Mouse (Mus musculus) testis, adult 2 months (tissue): ENCODE measurements around the gene Lipa.

Source experiments
- CTCF ChIP-seq: fragments of 200-500 bp; IDR thresholded peaks from 2 replicates; pipeline ENCODE4 v1.5.1; 2012; ENCODE audit warnings: low read depth, mild to moderate bottlenecking, inconsistent platforms, low read length, moderate library complexity; ENCODE audit not compliant: control insufficient read depth, insufficient read depth, insufficient replicate concordance
- POLR2A ChIP-seq: fragments of 200-500 bp; IDR thresholded peaks from 2 replicates; pipeline ENCODE4 v1.6.1; 2012; ENCODE audit warnings: low read depth, mild to moderate bottlenecking, inconsistent platforms, low read length, moderate library complexity; ENCODE audit not compliant: control insufficient read depth

DNA sequence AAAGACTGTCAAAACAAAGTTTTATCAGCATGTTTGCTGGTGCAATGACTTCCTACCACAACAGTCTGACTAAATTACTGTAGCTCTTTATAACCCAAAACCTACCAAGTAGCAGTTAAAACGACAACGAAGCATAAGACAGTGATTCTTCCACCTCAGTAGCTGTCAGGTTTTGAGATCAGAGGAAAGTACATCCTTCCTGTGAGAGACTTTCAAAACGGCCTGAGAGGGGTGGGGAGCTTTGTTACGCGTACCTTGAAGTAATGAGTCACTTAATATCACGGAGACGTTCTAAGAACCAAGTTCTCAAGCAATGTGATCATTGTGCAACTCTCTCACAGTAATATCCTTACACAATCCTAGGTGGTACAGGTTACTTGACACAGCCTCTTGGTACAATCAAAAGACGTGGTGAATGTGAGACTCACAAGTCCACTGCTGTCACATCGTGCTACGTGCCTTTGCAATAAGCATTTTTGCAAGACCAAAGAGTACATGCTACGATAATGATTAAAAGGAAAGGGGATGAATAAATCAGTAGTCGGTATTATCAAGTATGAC, 22.0 kb downstream of the Lipa start:
- TF ChIP-seq POLR2A (no peak), CTCF (no peak)
